Mouse (Mus musculus): Measurements from ENCODE around the gene Slc38a10. TPM values are rescaled to one million over a fixed set of nuclear protein-coding genes. Genes with fewer than 3 reads are reported as not detected.

Slc38a10 gene
- polyA plus RNA-seq, 1 experiment = 247 TPM

GRCm38 (mm10) chr11:120111033-120111432, 40.1 kb downstream of the Slc38a10 start:
- Histone ChIP-seq H3K36me3 (replicated peaks; ENCODE audit: low read length) (peaks cover 98% of the 10 kb centered on the region), H3K4me3 (replicated peaks) (no peak overlapping the region), H3K4me1 (peaks cover 30% of the 10 kb centered on the region), H3K9me3 (no peaks in the 10 kb centered on the region), H3K27me3 (replicated peaks) (no peaks in the 10 kb centered on the region)
- TF ChIP-seq FLI1 (IDR thresholded peaks at IDR 0.05; ENCODE audit: low read length) (no peak), GATA1 (IDR thresholded peaks at IDR 0.05; ENCODE audit: borderline replicate concordance, low read length) (no peak)

GRCm38 (mm10) chr11:120110554-120110953, 40.6 kb downstream of the Slc38a10 start:
- Histone ChIP-seq H3K36me3 (replicated peaks; ENCODE audit: low read length) (peaks cover 98% of the 10 kb centered on the region), H3K9me3 (no peaks in the 10 kb centered on the region)
- TF ChIP-seq FLI1 (IDR thresholded peaks at IDR 0.05; ENCODE audit: low read length) = no peak
- no peak for TF ChIP-seq GATA1 (IDR thresholded peaks at IDR 0.05; ENCODE audit: borderline replicate concordance, low read length)

GRCm38 (mm10) chr11:120109558-120110210, 41.5 kb downstream of the Slc38a10 start:
- TF ChIP-seq FLI1 (IDR thresholded peaks at IDR 0.05; ENCODE audit: low read length) (no peak), GATA1 (IDR thresholded peaks at IDR 0.05; ENCODE audit: borderline replicate concordance, low read length) (no peak)
- Histone ChIP-seq H3K4me3 (replicated peaks) (no peak overlapping the region), H3K36me3 (replicated peaks; ENCODE audit: low read length) (peaks cover 98% of the 10 kb centered on the region), H3K4me1 (peaks cover 29% of the 10 kb centered on the region), H3K27me3 (replicated peaks) (no peaks in the 10 kb centered on the region), H3K9me3 (no peaks in the 10 kb centered on the region)

More at GRCm38 (mm10) chr11:120110554-120110953, 40.6 kb downstream of the Slc38a10 start:
- peaks cover 30% of the 10 kb centered on the region for H3K4me1 ChIP-seq
- H3K4me3 ChIP-seq (replicated peaks) = no peak overlapping the region
- no peaks in the 10 kb centered on the region for H3K27me3 ChIP-seq (replicated peaks)

GRCm38 (mm10) chr11:120107796-120108195, 43.4 kb downstream of the Slc38a10 start:
- Histone ChIP-seq H3K27me3 (replicated peaks) (no peaks in the 10 kb centered on the region), H3K4me3 (replicated peaks) (no peak overlapping the region), H3K36me3 (replicated peaks; ENCODE audit: low read length) (peaks cover 98% of the 10 kb centered on the region), H3K4me1 (peaks cover 22% of the 10 kb centered on the region), H3K9me3 (no peaks in the 10 kb centered on the region)
- TF ChIP-seq GATA1 (IDR thresholded peaks at IDR 0.05; ENCODE audit: borderline replicate concordance, low read length) = no peak
- TF ChIP-seq FLI1 (IDR thresholded peaks at IDR 0.05; ENCODE audit: low read length) = no peak

- Histone ChIP-seq H3K4me1 (peaks cover 15% of the 10 kb centered on the region), H3K36me3 (replicated peaks; ENCODE audit: low read length) (peaks cover 90% of the 10 kb centered on the region), H3K27me3 (replicated peaks) (no peaks in the 10 kb centered on the region), H3K9me3 (no peaks in the 10 kb centered on the region), H3K4me3 (replicated peaks) (no peak overlapping the region)
- TF ChIP-seq GATA1 (IDR thresholded peaks at IDR 0.05; ENCODE audit: borderline replicate concordance, low read length) (no peak), FLI1 (IDR thresholded peaks at IDR 0.05; ENCODE audit: low read length) (no peak)
Observed at GRCm38 (mm10) chr11:120107026-120107425, 44.1 kb downstream of the Slc38a10 start.

GRCm38 (mm10) chr11:120103431-120103997, 47.6 kb downstream of the Slc38a10 start:
- TF ChIP-seq FLI1 (IDR thresholded peaks at IDR 0.05; ENCODE audit: low read length) = no peak
- no peak for TF ChIP-seq GATA1 (IDR thresholded peaks at IDR 0.05; ENCODE audit: borderline replicate concordance, low read length)
- Histone ChIP-seq H3K27me3 (replicated peaks) (no peaks in the 10 kb centered on the region), H3K4me1 (peaks cover 26% of the 10 kb centered on the region), H3K36me3 (replicated peaks; ENCODE audit: low read length) (peaks cover 68% of the 10 kb centered on the region), H3K9me3 (no peaks in the 10 kb centered on the region), H3K4me3 (replicated peaks) (no peak overlapping the region)

- no peaks in the 10 kb centered on the region for H3K27me3 ChIP-seq (replicated peaks)
- peaks cover 52% of the 10 kb centered on the region for H3K36me3 ChIP-seq (replicated peaks; ENCODE audit: low read length)
- H3K4me3 ChIP-seq (replicated peaks) = no peak overlapping the region
- TF ChIP-seq FLI1 (IDR thresholded peaks at IDR 0.05; ENCODE audit: low read length) = no peak
- no peak for TF ChIP-seq GATA1 (IDR thresholded peaks at IDR 0.05; ENCODE audit: borderline replicate concordance, low read length)
- no peaks in the 10 kb centered on the region for H3K9me3 ChIP-seq
- H3K4me1 ChIP-seq = peaks cover 43% of the 10 kb centered on the region
Observed at GRCm38 (mm10) chr11:120101036-120101435, 50.1 kb downstream of the Slc38a10 start.

GRCm38 (mm10) chr11:120098588-120099511, 52.3 kb downstream of the Slc38a10 start, which contains the start of the genes Tepsin and Ndufaf8:
Tepsin (minus strand) TSS chr11:120098731.
Ndufaf8 (plus strand) TSS chr11:120098928.
- Histone ChIP-seq H3K4me1 (peaks cover 53% of the 10 kb centered on the region), H3K27me3 (replicated peaks) (no peaks in the 10 kb centered on the region), H3K4me3 (replicated peaks) (peak within 1 kb of the TSS; percentile 100), H3K36me3 (replicated peaks; ENCODE audit: low read length) (peaks cover 52% of the 10 kb centered on the region), H3K9me3 (no peaks in the 10 kb centered on the region)
- TF ChIP-seq GATA1 (IDR thresholded peaks at IDR 0.05; ENCODE audit: borderline replicate concordance, low read length) = no peak
- TF ChIP-seq FLI1 (IDR thresholded peaks at IDR 0.05; ENCODE audit: low read length) = no peak; the same call in 1 of the 2 replicates

GRCm38 (mm10) chr11:120092817-120093591, 58.1 kb downstream of the Slc38a10 start:
- H3K4me1 ChIP-seq = peaks cover 33% of the 10 kb centered on the region
- H3K27me3 ChIP-seq (replicated peaks) = peaks cover 2% of the 10 kb centered on the region
- H3K36me3 ChIP-seq (replicated peaks; ENCODE audit: low read length) = peaks cover 68% of the 10 kb centered on the region
- no peaks in the 10 kb centered on the region for H3K9me3 ChIP-seq
- TF ChIP-seq FLI1 (IDR thresholded peaks at IDR 0.05; ENCODE audit: low read length) = no peak
- TF ChIP-seq GATA1 (IDR thresholded peaks at IDR 0.05; ENCODE audit: borderline replicate concordance, low read length) = no peak
- peak overlapping the region; percentile 38 for H3K4me3 ChIP-seq (replicated peaks)

Measured in megakaryocyte, embryonic 14.5 days (primary cell).